Mouse (Mus musculus) MEL (cell line): Measurements from ENCODE around the gene Fgfr2.

Experiments used
- CHD2 ChIP-seq: IDR thresholded peaks from 2 replicates; pipeline ENCODE4 v1.6.1; 2011; ENCODE audit warnings: low read length, improper control_type of control experiment
- CTCF ChIP-seq, 3 experiments: IDR thresholded peaks in 2 of 3; conservative IDR thresholded peaks in 1 of 3; 2 replicates each; pipeline ENCODE4 v1.5.1; 2011 to 2012; ENCODE audit warnings: low read length in 3 of 3, low read depth in 2 of 3, mild to moderate bottlenecking in 2 of 3, improper control_type of control experiment in 1 of 3, inconsistent platforms in 1 of 3, mixed read lengths in 1 of 3, moderate library complexity in 1 of 3; ENCODE audit not compliant: control insufficient read depth in 1 of 3, insufficient read depth in 1 of 3, poor library complexity in 1 of 3, severe bottlenecking in 1 of 3
- EP300 ChIP-seq, 2 experiments: IDR thresholded peaks; 2 replicates each; pipeline ENCODE4 v1.6.1; 2011; ENCODE audit warnings: improper control_type of control experiment in 2 of 2, low read length in 2 of 2, low read depth in 1 of 2, mild to moderate bottlenecking in 1 of 2
- ETS1 ChIP-seq: IDR thresholded peaks from 2 replicates; pipeline ENCODE4 v1.6.1; 2012; ENCODE audit warnings: low read depth, mild to moderate bottlenecking, inconsistent platforms, low read length, improper control_type of control experiment, moderate library complexity
- KAT2A ChIP-seq: conservative IDR thresholded peaks from 2 replicates; pipeline ENCODE4 v1.6.1; 2012; ENCODE audit warnings: low read depth, low read length, improper control_type of control experiment, inconsistent platforms
- MAFK ChIP-seq: IDR thresholded peaks from 2 replicates; pipeline ENCODE4 v1.6.1; 2011; ENCODE audit warnings: low read depth, mild to moderate bottlenecking, low read length, improper control_type of control experiment, borderline replicate concordance
- MYB ChIP-seq: IDR thresholded peaks from 2 replicates; pipeline ENCODE4 v1.6.1; 2011; ENCODE audit warnings: mild to moderate bottlenecking, low read depth, low read length, improper control_type of control experiment
- NRF1 ChIP-seq: IDR thresholded peaks from 2 replicates; pipeline ENCODE4 v1.6.1; 2014; ENCODE audit warnings: low read depth, mild to moderate bottlenecking, inconsistent platforms, low read length, improper control_type of control experiment, moderate library complexity; ENCODE audit not compliant: poor library complexity, insufficient read depth, severe bottlenecking
- POLR2A ChIP-seq, 2 experiments: IDR thresholded peaks; 2 replicates each; pipeline ENCODE4 v1.6.1; 2011 to 2012; ENCODE audit warnings: low read length in 2 of 2, mild to moderate bottlenecking in 2 of 2, control low read depth in 1 of 2, improper control_type of control experiment in 1 of 2, low read depth in 1 of 2, moderate library complexity in 1 of 2; ENCODE audit not compliant: control insufficient read depth in 1 of 2, insufficient read depth in 1 of 2, poor library complexity in 1 of 2
- POLR2AphosphoS2 ChIP-seq: IDR thresholded peaks from 2 replicates; pipeline ENCODE4 v1.6.1; 2011; ENCODE audit warnings: low read length, improper control_type of control experiment
- SMC3 ChIP-seq: IDR thresholded peaks from 2 replicates; pipeline ENCODE4 v1.6.1; 2011; ENCODE audit warnings: low read depth, low read length, improper control_type of control experiment
- TAL1 ChIP-seq: IDR thresholded peaks from 2 replicates; pipeline ENCODE4 v1.6.1; 2012; ENCODE audit warnings: mild to moderate bottlenecking, inconsistent platforms, low read length, moderate library complexity, mixed read lengths
- TCF12 ChIP-seq: IDR thresholded peaks from 2 replicates; pipeline ENCODE4 v1.6.1; 2014; ENCODE audit warnings: low read depth, mild to moderate bottlenecking, inconsistent platforms, low read length, improper control_type of control experiment, moderate library complexity

DNA sequence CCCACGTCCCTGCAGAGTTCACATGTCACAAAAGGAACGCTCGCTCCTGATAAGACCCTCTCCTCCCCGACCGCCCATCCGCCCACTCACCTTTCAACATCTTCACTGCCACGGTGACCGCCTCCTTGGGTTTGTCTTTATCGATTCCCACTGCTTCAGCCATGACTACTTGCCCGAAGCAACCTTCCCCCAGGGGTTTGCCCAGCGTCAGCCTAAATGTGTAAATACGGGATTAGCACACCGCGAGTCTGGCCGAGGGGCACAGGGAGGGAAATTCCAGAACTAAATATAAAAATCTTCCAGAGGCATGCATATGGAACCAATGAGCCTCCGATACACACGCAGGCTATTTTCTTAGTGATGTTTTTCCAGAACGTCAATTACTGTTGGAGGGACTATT, 2940.6 kb downstream of the Fgfr2 start:
- no peak for TF ChIP-seq CTCF (IDR thresholded peaks at IDR 0.05 in 2 of 3, conservative IDR thresholded peaks at IDR 0.05 in 1 of 3; ENCODE audit: control insufficient read depth in 1 of 3, insufficient read depth in 1 of 3, low read depth in 2 of 3, low read length in 3 of 3, poor library complexity in 1 of 3, severe bottlenecking in 1 of 3)
- TF ChIP-seq MAFK = no peak
- no peak for TF ChIP-seq MYB
- no peak for TF ChIP-seq POLR2AphosphoS2
- TF ChIP-seq TCF12 = no peak
- no peak for TF ChIP-seq CHD2
- no peak for TF ChIP-seq NRF1
- no peak for TF ChIP-seq POLR2A (IDR thresholded peaks at IDR 0.05; ENCODE audit: control insufficient read depth in 1 of 2, insufficient read depth in 1 of 2, low read depth in 1 of 2, low read length in 2 of 2, poor library complexity in 1 of 2)
- TF ChIP-seq EP300 (IDR thresholded peaks at IDR 0.05; ENCODE audit: low read depth in 1 of 2, low read length in 2 of 2) = no peak
- TF ChIP-seq ETS1 = no peak
- TF ChIP-seq TAL1 = no peak
- no peak for TF ChIP-seq SMC3
- TF ChIP-seq KAT2A = no peak
